Mouse (Mus musculus) liver, embryonic 14.5 days (tissue): ENCODE measurements around the gene Oaf.

ENCODE experiments used
- CTCF ChIP-seq: IDR thresholded peaks from 2 replicates; pipeline ENCODE4 v1.5.1; 2016; ENCODE audit warnings: antibody characterized with exemption, low read depth, control low read depth
- EP300 ChIP-seq: IDR thresholded peaks from 2 replicates; pipeline ENCODE4 v1.6.1; 2016; ENCODE audit warnings: antibody characterized with exemption, low read depth

DNA sequence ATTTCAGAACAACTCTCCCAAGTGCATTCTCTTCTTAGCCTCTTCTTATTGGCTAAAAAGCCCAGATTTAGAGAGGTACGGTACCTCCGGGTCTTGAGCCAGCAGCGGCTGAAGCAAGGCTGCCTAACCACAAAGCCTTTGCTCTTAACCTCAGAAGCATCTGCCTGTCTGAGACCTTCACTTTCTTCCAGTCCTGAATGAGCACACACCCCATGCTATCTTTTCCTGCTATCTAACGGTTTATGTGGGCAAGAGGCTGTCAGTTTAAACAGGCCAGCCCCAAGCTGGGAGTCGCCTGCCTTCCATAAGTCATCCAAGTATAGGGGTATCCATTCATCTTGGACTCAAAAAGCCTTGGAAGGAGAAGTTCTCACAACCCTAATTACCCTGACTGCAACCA is 2.7 kb upstream of the Oaf start:
- TF ChIP-seq EP300 = peak; percentile 60
- TF ChIP-seq CTCF = no peak
